Mouse (Mus musculus) E14TG2a.4 (cell line): ENCODE measurements around the gene Bbs9.

Experiments
- CTCF ChIP-seq: conservative IDR thresholded peaks from 2 replicates; pipeline ENCODE4 v1.5.1; 2014; ENCODE audit warnings: low read length
- NANOG ChIP-seq: IDR thresholded peaks from 2 replicates; pipeline ENCODE4 v1.6.1; 2014; ENCODE audit warnings: borderline replicate concordance, low read length, mixed read lengths

DNA sequence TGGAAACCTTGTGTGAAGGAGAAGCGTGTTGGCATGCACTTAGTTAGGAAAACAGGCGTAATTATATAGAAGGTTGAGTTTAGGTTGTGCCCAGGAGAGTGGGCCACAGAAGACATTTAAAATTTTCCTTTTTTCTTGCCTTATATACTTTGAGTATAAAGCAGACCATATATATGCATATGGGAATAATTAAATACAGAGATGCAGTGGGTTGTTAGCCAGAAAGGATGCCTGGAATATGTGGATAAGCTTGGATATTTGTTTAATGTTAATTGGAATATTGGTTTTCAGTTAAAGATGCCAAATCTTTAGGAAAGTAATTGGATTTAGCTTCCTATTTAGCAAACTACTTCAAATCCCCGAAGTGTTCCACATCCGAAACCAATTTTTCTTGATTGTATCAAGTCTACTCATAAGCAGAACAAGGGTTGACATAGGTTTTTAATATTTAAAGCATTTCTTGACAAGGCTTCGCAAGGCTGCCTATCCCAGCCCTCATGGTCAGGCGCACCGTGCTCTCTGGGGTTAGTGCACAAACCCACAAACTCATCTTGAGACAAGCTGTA lies 221.4 kb downstream of the Bbs9 start:
- TF ChIP-seq CTCF (no peak), NANOG (no peak)
